Mouse (Mus musculus) forebrain, embryonic 13.5 days (tissue): Measurements from ENCODE around the gene Dus1l. TPM values are rescaled to one million over a fixed set of nuclear protein-coding genes. Genes with fewer than 3 reads are reported as not detected.
A peak's percentile ranks its signal among the peaks of the same experiment; 100 is the strongest.

Source experiments
- ATAC-seq: fragments of 200-750 bp; cut with Nextera tagmentation; 2 replicates; pipeline ENCODE4 v1.8.0; 2017
- H3K27ac ChIP-seq: fragments of 300-500 bp; sonication (generic); 2 replicates; pipeline ENCODE4 v1.5.1; 2015; ENCODE audit warnings: inconsistent platforms, mild to moderate bottlenecking, moderate library complexity
- H3K27me3 ChIP-seq: fragments of 300-500 bp; sonication (generic); 2 replicates; pipeline ENCODE4 v1.6.1; 2015; ENCODE audit warnings: mild to moderate bottlenecking, inconsistent platforms
- H3K36me3 ChIP-seq: fragments of 300-500 bp; sonication (generic); 2 replicates; pipeline ENCODE4 v1.6.1; 2015; ENCODE audit warnings: mild to moderate bottlenecking, inconsistent platforms; ENCODE audit not compliant: poor library complexity, severe bottlenecking
- H3K4me1 ChIP-seq: fragments of 300-500 bp; sonication (generic); 2 replicates; pipeline ENCODE4 v1.6.1; 2015; ENCODE audit warnings: inconsistent platforms
- H3K4me2 ChIP-seq: fragments of 300-500 bp; sonication (generic); 2 replicates; pipeline ENCODE4 v1.6.1; 2015; ENCODE audit warnings: inconsistent platforms, mild to moderate bottlenecking, moderate library complexity
- H3K4me3 ChIP-seq: fragments of 300-500 bp; sonication (generic); 2 replicates; pipeline ENCODE4 v1.5.1; 2015; ENCODE audit warnings: mild to moderate bottlenecking, inconsistent platforms
- H3K9ac ChIP-seq: fragments of 300-500 bp; sonication (generic); 2 replicates; pipeline ENCODE4 v1.6.1; 2015; ENCODE audit warnings: mild to moderate bottlenecking, inconsistent platforms
- H3K9me3 ChIP-seq: fragments of 300-500 bp; sonication (generic); replicated peaks from 2 replicates; pipeline ENCODE4 v1.6.1; 2016; ENCODE audit warnings: inconsistent platforms
- WGBS: fragments of 180-500 bp; shearing (Covaris S2); methylation state at CpG from one replicate; pipeline ENCODE4 v1.1.7; 2015; 5-methylcytosine and 5-hydroxymethylcytosine counted together
- polyA plus RNA-seq: library from polyadenylated mRNA; unstranded; fragments of >200 nt; fragmentation: Nextera tagmentation; extraction: Ambion mirVana; gene quantifications from 2 replicates; pipeline ENCODE4 v1.2.1, GENCODE M21; 2015

Gene Dus1l
- polyA plus RNA-seq, 1 experiment from 2014 or later = 58.6 TPM

DNA sequence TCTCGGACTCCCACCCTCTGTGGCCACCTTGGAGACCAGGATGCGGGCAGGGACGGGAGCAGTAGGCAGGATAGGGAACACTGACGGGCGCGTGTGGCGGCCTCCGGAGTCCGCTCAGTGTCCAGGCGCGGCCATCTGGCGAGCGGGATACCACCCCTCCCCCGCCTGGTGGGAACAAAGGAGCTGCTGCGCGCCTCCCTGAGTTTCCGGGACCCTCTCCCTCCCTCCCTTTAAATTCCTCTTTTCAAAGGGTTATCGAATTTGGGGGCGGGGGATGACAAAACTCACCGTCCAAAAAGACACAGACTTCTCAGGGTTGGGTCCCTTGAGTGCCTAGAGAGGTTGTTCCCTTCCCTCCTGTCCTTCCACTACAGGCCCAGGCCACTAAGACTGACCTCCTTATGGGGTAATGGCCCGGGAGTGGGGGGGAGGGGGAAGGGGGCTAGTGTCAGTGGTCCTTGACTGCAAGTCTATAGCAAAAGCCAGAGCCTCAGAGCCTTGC is 28.6 kb upstream of the Dus1l start:
- 0% methylated on average over 21 of the region's 21 CpGs for WGBS
- peak; percentile 63 for ATAC-seq
- peaks cover 44% of the 10 kb centered on the region for H3K4me1 ChIP-seq

GRCm38 (mm10) chr11:120823956-120824786 is 28.0 kb upstream of the Dus1l start, which contains the start of gene Fasn:
Fasn (minus strand) TSS chr11:120824547.
- Histone ChIP-seq H3K27me3 (no peaks in the 10 kb centered on the region), H3K36me3 (peaks cover 33% of the 10 kb centered on the region), H3K9ac (peak within 1 kb of the TSS; percentile 96), H3K4me3 (peak within 1 kb of the TSS; percentile 88), H3K27ac (peak within 1 kb of the TSS; percentile 99), H3K4me1 (peaks cover 44% of the 10 kb centered on the region), H3K4me2 (peak within 1 kb of the TSS; percentile 94), H3K9me3 (no peaks in the 10 kb centered on the region)
- WGBS = under 1% methylated on average over 100 of the region's 109 CpGs
- ATAC-seq = peak; percentile 91

More for the DNA sequence above, 28.6 kb upstream of the Dus1l start:
- Histone ChIP-seq H3K27me3 (no peaks in the 10 kb centered on the region), H3K27ac (peak overlapping the region; percentile 99), H3K9ac (peak overlapping the region; percentile 96), H3K4me2 (peak overlapping the region; percentile 94), H3K9me3 (no peaks in the 10 kb centered on the region), H3K36me3 (peaks cover 26% of the 10 kb centered on the region), H3K4me3 (peak overlapping the region; percentile 88)

DNA sequence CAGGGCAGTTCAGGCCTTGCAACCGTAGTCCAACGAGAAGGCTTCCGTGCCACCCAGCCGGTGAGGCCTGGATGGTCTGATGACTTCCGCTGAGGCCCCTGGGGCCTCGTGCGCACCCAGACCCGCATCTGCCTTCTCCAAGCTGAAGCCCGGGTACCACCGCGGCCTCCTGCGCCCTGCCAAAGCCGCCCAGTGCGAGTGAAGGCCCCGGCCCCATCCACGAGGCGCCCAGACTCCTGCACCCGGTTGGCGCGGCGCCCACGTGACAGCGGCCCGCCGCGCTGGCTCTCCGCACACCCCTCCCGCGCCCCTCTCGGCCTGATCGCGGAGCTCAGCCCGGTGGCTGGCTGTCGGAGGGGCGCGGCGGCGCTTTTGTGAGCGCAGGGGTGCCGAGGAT is 27.3 kb upstream of the Dus1l start:
- H3K9ac ChIP-seq = peak overlapping the region; percentile 96
- H3K27me3 ChIP-seq = no peaks in the 10 kb centered on the region
- WGBS = under 1% methylated on average over 39 of the region's 40 CpGs
- H3K9me3 ChIP-seq = no peaks in the 10 kb centered on the region
- H3K27ac ChIP-seq = peak overlapping the region; percentile 99
- ATAC-seq = peak; percentile 62
- peak overlapping the region; percentile 88 for H3K4me3 ChIP-seq
- peaks cover 39% of the 10 kb centered on the region for H3K36me3 ChIP-seq
- peaks cover 44% of the 10 kb centered on the region for H3K4me1 ChIP-seq
- H3K4me2 ChIP-seq = peak overlapping the region; percentile 94

DNA sequence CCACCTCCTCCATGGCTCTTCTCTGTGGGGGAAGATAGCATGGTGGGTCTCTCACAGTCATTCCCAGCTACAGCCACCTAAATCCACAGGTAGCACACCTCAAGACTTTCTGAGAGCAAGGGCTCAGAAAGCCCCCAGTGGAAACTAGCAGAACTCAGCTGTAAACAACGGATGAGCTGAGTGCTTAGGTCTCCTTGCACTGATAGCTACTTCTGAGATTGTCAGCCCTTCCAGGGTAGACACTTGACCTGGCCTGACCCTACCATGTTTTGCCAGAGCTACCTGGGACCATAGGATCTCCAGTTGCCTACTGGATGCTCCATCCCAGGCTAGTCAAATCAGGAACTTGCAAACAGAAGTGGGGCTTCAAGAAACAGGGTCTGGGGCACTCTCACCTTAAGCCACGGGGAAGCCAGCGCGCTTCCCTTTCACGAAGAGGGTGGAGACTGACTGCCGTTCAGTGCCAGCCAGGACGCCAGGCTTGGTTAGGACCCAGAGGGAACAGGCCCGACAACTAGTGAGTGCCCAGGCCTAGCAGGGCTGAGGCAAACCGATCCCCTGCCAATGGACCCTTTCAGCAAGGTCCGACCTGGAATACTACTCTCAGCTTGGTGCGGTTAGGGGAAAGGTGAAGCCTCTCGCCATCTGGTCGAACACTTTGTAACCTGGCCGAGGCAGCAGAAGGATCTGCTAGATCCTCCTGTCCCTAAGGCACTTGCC is 26.8 kb upstream of the Dus1l start:
- 1% methylated on average over 14 of the region's 14 CpGs for WGBS
- H3K9me3 ChIP-seq = no peaks in the 10 kb centered on the region
- peaks cover 44% of the 10 kb centered on the region for H3K4me1 ChIP-seq

GRCm38 (mm10) chr11:120822321-120822720 is 26.1 kb upstream of the Dus1l start:
- no peak for ATAC-seq
- Histone ChIP-seq H3K27ac (no peak overlapping the region), H3K27me3 (no peaks in the 10 kb centered on the region), H3K4me1 (peaks cover 44% of the 10 kb centered on the region), H3K9me3 (no peaks in the 10 kb centered on the region), H3K4me3 (peak overlapping the region; percentile 88), H3K4me2 (peak overlapping the region; percentile 94), H3K36me3 (peaks cover 51% of the 10 kb centered on the region), H3K9ac (peak overlapping the region; percentile 96)
- 68% methylated on average over 4 of the region's 4 CpGs for WGBS

More for the DNA sequence above, 26.8 kb upstream of the Dus1l start:
- peak overlapping the region; percentile 94 for H3K4me2 ChIP-seq
- H3K4me3 ChIP-seq = peak overlapping the region; percentile 88
- H3K9ac ChIP-seq = peak overlapping the region; percentile 96
- no peaks in the 10 kb centered on the region for H3K27me3 ChIP-seq
- peaks cover 45% of the 10 kb centered on the region for H3K36me3 ChIP-seq
- peak overlapping the region; percentile 99 for H3K27ac ChIP-seq
- ATAC-seq = no peak

DNA sequence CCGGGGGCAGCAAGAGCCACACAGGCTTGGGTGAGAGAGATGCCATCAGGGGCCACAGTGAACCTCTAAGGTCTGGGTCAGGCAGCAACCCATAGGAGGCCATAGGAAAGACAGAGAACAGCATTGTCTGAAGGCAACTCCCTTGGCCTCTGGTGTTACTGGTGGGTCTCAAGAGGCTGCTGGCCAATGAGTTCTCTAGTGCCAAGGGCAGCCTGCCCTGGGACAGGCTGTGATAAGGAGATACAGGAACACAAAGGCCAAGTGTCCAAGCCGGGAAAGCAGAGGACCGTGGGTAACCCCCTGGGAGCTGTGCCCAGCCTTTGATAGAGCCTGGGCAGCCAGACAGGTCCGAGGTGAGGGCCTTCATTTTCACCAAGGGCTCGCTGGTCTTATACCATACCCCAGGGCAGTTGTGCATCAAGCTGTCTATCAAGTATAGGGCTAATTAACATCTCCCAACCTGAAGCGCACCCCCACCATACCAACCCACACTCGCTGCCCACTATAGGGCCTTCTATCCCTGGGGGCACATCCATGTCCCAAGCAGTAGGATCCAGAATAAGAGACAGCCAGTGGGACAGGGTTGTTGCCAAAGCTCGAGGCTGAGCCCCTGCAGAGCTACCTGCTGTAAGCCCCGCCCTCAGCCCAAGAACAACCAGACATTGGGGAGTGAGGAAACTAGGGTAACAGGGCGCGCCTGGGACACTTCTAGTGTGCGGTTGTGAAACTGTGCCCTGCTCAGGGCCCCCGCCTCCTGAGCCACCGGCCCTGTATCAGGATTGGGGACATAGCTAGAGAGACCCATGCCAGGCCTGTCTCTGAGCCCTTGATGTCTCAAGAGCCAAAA is 25.1 kb upstream of the Dus1l start:
- WGBS = 81% methylated on average over 14 of the region's 14 CpGs
- Histone ChIP-seq H3K36me3 (peaks cover 62% of the 10 kb centered on the region), H3K27ac (no peak overlapping the region; the same call in 1 of the 2 replicates)

GRCm38 (mm10) chr11:120820546-120820945 is 24.3 kb upstream of the Dus1l start:
- H3K9ac ChIP-seq = peak overlapping the region; percentile 12; the same call in 1 of the 2 replicates
- 88% methylated on average over 14 of the region's 14 CpGs for WGBS
- no peak overlapping the region for H3K27ac ChIP-seq
- no peak for ATAC-seq
- H3K4me2 ChIP-seq = no peak overlapping the region
- H3K36me3 ChIP-seq = peaks cover 69% of the 10 kb centered on the region
- H3K4me3 ChIP-seq = no peak overlapping the region
- no peaks in the 10 kb centered on the region for H3K9me3 ChIP-seq
- H3K4me1 ChIP-seq = peaks cover 34% of the 10 kb centered on the region
- H3K27me3 ChIP-seq = no peaks in the 10 kb centered on the region

More for the DNA sequence above, 25.1 kb upstream of the Dus1l start:
- Histone ChIP-seq H3K9ac (peak overlapping the region; percentile 96), H3K9me3 (no peaks in the 10 kb centered on the region), H3K4me1 (peaks cover 42% of the 10 kb centered on the region), H3K4me2 (peak overlapping the region; percentile 94), H3K27me3 (no peaks in the 10 kb centered on the region), H3K4me3 (peak overlapping the region; percentile 88)
- no peak for ATAC-seq

- H3K4me1 ChIP-seq = peaks cover 27% of the 10 kb centered on the region
- H3K27me3 ChIP-seq = no peaks in the 10 kb centered on the region
- 93% methylated on average over 6 of the region's 6 CpGs for WGBS
- H3K4me3 ChIP-seq = no peak overlapping the region
- no peak overlapping the region for H3K27ac ChIP-seq
- no peak overlapping the region for H3K9ac ChIP-seq
- H3K36me3 ChIP-seq = peaks cover 79% of the 10 kb centered on the region
- no peak overlapping the region for H3K4me2 ChIP-seq
- no peak for ATAC-seq
- no peaks in the 10 kb centered on the region for H3K9me3 ChIP-seq
Observed at GRCm38 (mm10) chr11:120819556-120819955, 23.4 kb upstream of the Dus1l start.

GRCm38 (mm10) chr11:120818251-120818650 is 22.0 kb upstream of the Dus1l start:
- H3K9ac ChIP-seq = no peak overlapping the region
- H3K36me3 ChIP-seq = peaks cover 92% of the 10 kb centered on the region
- H3K9me3 ChIP-seq = no peaks in the 10 kb centered on the region
- no peak overlapping the region for H3K4me2 ChIP-seq
- ATAC-seq = no peak
- no peak overlapping the region for H3K27ac ChIP-seq
- 94% methylated on average over 13 of the region's 13 CpGs for WGBS
- no peaks in the 10 kb centered on the region for H3K27me3 ChIP-seq
- peaks cover 26% of the 10 kb centered on the region for H3K4me1 ChIP-seq
- no peak overlapping the region for H3K4me3 ChIP-seq

DNA sequence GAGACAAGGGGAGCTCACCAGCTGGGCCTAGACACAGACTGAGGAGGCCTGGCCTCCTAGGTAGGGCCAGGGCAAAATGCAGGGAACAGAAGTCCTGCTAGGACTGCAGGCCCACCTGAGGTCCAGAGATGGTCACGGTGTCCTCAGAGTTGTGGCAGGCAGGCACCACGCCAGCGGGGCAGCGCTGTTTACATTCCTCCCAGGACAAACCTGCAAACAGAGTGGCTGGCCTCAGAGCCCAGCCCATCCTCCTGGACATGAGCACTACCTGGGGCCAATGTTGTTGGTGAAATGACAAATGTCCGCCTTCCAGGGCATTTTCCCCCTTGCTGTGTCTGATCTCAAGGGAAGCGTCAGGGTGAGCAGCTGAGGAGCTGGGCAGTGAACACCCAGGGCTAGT is 21.2 kb upstream of the Dus1l start:
- H3K9ac ChIP-seq = no peak overlapping the region
- no peak for ATAC-seq
- no peak overlapping the region for H3K27ac ChIP-seq
- WGBS = 96% methylated on average over 6 of the region's 6 CpGs
- H3K4me3 ChIP-seq = no peak overlapping the region
- H3K4me1 ChIP-seq = peaks cover 17% of the 10 kb centered on the region
- no peak overlapping the region for H3K4me2 ChIP-seq
- H3K36me3 ChIP-seq = peaks cover 100% of the 10 kb centered on the region
- H3K9me3 ChIP-seq = no peaks in the 10 kb centered on the region
- H3K27me3 ChIP-seq = no peaks in the 10 kb centered on the region

- Histone ChIP-seq H3K4me1 (no peaks in the 10 kb centered on the region), H3K9ac (no peak overlapping the region), H3K27me3 (no peaks in the 10 kb centered on the region), H3K27ac (no peak overlapping the region), H3K9me3 (no peaks in the 10 kb centered on the region), H3K4me2 (no peak overlapping the region), H3K36me3 (peaks cover 100% of the 10 kb centered on the region), H3K4me3 (no peak overlapping the region)
- 90% methylated on average over 16 of the region's 16 CpGs for WGBS
- no peak for ATAC-seq
Observed at GRCm38 (mm10) chr11:120812068-120812467, 15.9 kb upstream of the Dus1l start.
